8 mouse cellular contexts compared by ENCODE assay signal in the genomic region with DNA sequence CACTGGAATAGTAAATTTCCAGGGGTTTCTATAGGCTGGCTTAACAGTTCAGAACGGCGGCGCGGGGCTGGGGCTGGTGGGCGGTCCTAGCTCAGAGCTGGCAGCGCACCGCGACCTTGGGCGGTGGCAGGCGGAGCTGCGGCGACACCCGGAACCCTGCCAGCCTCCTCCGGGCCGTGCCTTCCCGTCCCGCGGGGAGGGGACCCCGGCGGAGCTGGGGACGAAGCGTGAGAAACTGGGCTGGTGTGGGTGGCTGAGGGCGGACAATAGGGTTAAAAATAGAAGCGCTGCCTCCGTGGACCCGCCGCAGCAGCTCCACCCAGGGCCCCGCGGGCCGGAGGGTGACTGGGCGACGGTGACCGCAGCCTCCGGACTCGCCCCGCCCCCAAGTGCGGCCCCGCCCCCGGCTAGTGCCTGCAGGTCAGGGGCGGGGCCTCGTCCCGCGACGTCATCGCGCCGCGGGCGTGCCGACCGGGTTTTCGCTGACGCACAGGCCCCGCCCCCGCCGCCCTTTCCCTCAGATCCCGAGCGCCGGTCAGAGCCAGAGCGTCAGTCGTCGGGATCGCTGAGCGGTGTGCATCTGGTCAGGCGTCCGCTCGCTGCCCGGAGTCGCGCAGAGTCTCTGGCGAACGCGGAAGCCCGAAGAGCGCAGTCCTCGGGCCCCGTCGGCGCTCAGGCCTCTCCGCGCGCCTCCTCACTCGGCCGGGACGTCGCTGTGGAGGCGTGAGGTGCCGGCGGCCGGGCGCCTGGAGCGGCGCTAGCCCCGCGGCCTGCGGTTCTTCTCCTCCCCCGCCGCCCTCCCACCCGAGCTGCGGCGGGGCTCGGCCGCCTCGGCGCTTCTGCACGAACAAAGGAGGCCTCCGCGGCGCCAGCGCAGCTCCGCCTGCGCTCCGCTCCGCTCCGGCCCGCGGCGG. TPM values are rescaled to one million over a fixed set of nuclear protein-coding genes. Genes with fewer than 3 reads are reported as not detected.
DNase-seq lines count a peak whose midpoint lies in the region; ATAC-seq and TF ChIP-seq lines count a peak whose summit lies in the region.

Gene Zfand5 (plus strand): TSS at position 538 of the 914 bp plus-strand sequence.

- peak; percentile 94 for ATAC-seq in forebrain, embryonic 16.5 days
- ATAC-seq in lung, embryonic 14.5 days (ENCODE audit: insufficient read depth): peak; percentile 95

- H3K4me1 ChIP-seq in ES-E14 (ENCODE audit: control insufficient read depth in 2 of 2, insufficient read depth in 2 of 2, low read length in 2 of 2, poor library complexity in 1 of 2): peaks cover 0 to 6% of the 10 kb centered on the region in 2 experiments; a peak in 1 of 4 replicates
- H3K4me1 ChIP-seq in forebrain, embryonic 16.5 days (replicated peaks; ENCODE audit: control insufficient read depth, insufficient read depth, low read length): peaks cover 13% of the 10 kb centered on the region
- H3K4me1 ChIP-seq in lung, embryonic 14.5 days (ENCODE audit: insufficient read depth): peaks cover 3% of the 10 kb centered on the region; the same call in 1 of the 2 replicates
- H3K4me1 ChIP-seq in olfactory bulb, adult 2 months (ENCODE audit: control insufficient read depth, insufficient read depth, low read length): no peaks in the 10 kb centered on the region
- H3K4me1 ChIP-seq in thymus, adult 2 months (replicated peaks; ENCODE audit: control insufficient read depth, insufficient read depth, low read length): no peaks in the 10 kb centered on the region

- H3K27ac ChIP-seq in ES-E14 (ENCODE audit: insufficient read depth, low read depth, low read length, poor library complexity, severe bottlenecking): peak within 1 kb of the TSS; percentile 83
- H3K27ac ChIP-seq in forebrain, embryonic 16.5 days (ENCODE audit: low read length): peak within 1 kb of the TSS; percentile 99
- H3K27ac ChIP-seq in layer of hippocampus, adult 2 months: peak within 1 kb of the TSS; percentile 100
- peak within 1 kb of the TSS; percentile 100 for H3K27ac ChIP-seq in lung, embryonic 14.5 days (ENCODE audit: low read depth)
- peak within 1 kb of the TSS; percentile 99 for H3K27ac ChIP-seq in olfactory bulb, adult 2 months (ENCODE audit: insufficient read depth, low read depth, low read length)
- peak within 1 kb of the TSS; percentile 81 for H3K27ac ChIP-seq in thymus, adult 2 months (ENCODE audit: control insufficient read depth, insufficient read depth, low read length)

- no peaks in the 10 kb centered on the region for H3K27me3 ChIP-seq in forebrain, embryonic 16.5 days (replicated peaks; ENCODE audit: control insufficient read depth, insufficient read depth, low read length)
- H3K27me3 ChIP-seq in lung, embryonic 14.5 days (ENCODE audit: insufficient read depth, low read length): no peaks in the 10 kb centered on the region
- no peaks in the 10 kb centered on the region for H3K27me3 ChIP-seq in thymus, adult 2 months (ENCODE audit: control insufficient read depth, insufficient read depth, low read length)

- H3K4me2 ChIP-seq in forebrain, embryonic 16.5 days (ENCODE audit: low read length): peak within 1 kb of the TSS; percentile 78
- peak within 1 kb of the TSS; percentile 55 for H3K4me2 ChIP-seq in lung, embryonic 14.5 days

- in situ Hi-C loops in ES-E14 (cut with MboI; ENCODE audit: low sequenced_read_pairs in 2 of 2, unreplicated experiment in 2 of 2): no loop called here

- H3K36me3 ChIP-seq in ES-E14 (ENCODE audit: control insufficient read depth, insufficient read depth, low read length, poor library complexity, severe bottlenecking): no peaks in the 10 kb centered on the region; the same call in 1 of the 2 replicates
- H3K36me3 ChIP-seq in forebrain, embryonic 16.5 days (ENCODE audit: control insufficient read depth, insufficient read depth): 0 out of 2 replicates have a peak, but pooled peaks cover 1% of the 10 kb centered on the region
- peaks cover 5% of the 10 kb centered on the region for H3K36me3 ChIP-seq in lung, embryonic 14.5 days (ENCODE audit: insufficient read depth)
- H3K36me3 ChIP-seq in thymus, adult 2 months (ENCODE audit: control insufficient read depth, insufficient read depth, low read length): peaks cover 7% of the 10 kb centered on the region

- intact Hi-C loops in heart, postnatal 36 days (cut with DNase I): loop anchor here (2.0 to 10.0 kb wide), 7 partner anchors 100 to 503 kb away; partner anchors contain the start of genes 1110059E24Rik, Abhd17b and Cemip2

- no peaks in the 10 kb centered on the region for H3K9me3 ChIP-seq in ES-E14 (ENCODE audit: control insufficient read depth, insufficient read depth, low read depth, low read length)
- no peaks in the 10 kb centered on the region for H3K9me3 ChIP-seq in forebrain, embryonic 16.5 days (ENCODE audit: control insufficient read depth, low read length)
- no peaks in the 10 kb centered on the region for H3K9me3 ChIP-seq in lung, embryonic 14.5 days (ENCODE audit: low read depth, low read length)

- peak within 1 kb of the TSS; percentile 86 for H3K9ac ChIP-seq in ES-E14 (ENCODE audit: insufficient read depth, low read depth, low read length, poor library complexity, severe bottlenecking)
- peak within 1 kb of the TSS; percentile 99 for H3K9ac ChIP-seq in forebrain, embryonic 16.5 days (replicated peaks; ENCODE audit: low read depth, low read length)
- peak within 1 kb of the TSS; percentile 99 for H3K9ac ChIP-seq in lung, embryonic 14.5 days

- peak; percentile 100 for TF ChIP-seq POLR2A in olfactory bulb, adult 2 months (IDR thresholded peaks at IDR 0.05; ENCODE audit: insufficient read depth, low read depth, low read length)
- TF ChIP-seq POLR2A in thymus, adult 2 months (IDR thresholded peaks at IDR 0.05; ENCODE audit: control insufficient read depth, extremely low read depth, insufficient read depth, low read length, poor library complexity): peak; percentile 93

- peak; percentile 83 for DNase-seq in ES-E14 (ENCODE audit: low read depth, low spot score)
- DNase-seq in cerebellum, adult 11-12 months: peak; percentile 99
- peak; percentile 99 for DNase-seq in heart, postnatal 36 days
- peak; percentile 96 to 99 for DNase-seq in layer of hippocampus, adult 2 months (ENCODE audit: low spot score in 2 of 2)
- peak; percentile 98 for DNase-seq in lung, embryonic 14.5 days
- peak; percentile 98 for DNase-seq in thymus, adult 2 months

- TF ChIP-seq CTCF in layer of hippocampus, adult 2 months (conservative IDR thresholded peaks at IDR 0.05): no peak; the same call in none of the 2 replicates
- no peak for TF ChIP-seq CTCF in lung, embryonic 14.5 days (IDR thresholded peaks at IDR 0.05; ENCODE audit: low read depth)
- TF ChIP-seq CTCF in olfactory bulb, adult 2 months (IDR thresholded peaks at IDR 0.05; ENCODE audit: insufficient read depth, low read depth, low read length): no peak
- TF ChIP-seq CTCF in thymus, adult 2 months (IDR thresholded peaks at IDR 0.05; ENCODE audit: borderline replicate concordance, control insufficient read depth, extremely low read depth, insufficient read depth, low read length, poor library complexity): 0 out of 2 replicates have a peak, but pooled peaks have one; percentile 10

- H3K4me3 ChIP-seq in ES-E14 (ENCODE audit: insufficient read depth in 1 of 2, low read depth in 1 of 2, low read length in 2 of 2, poor library complexity in 1 of 2, severe bottlenecking in 1 of 2): peak within 1 kb of the TSS; percentile 82 to 83
- H3K4me3 ChIP-seq in forebrain, embryonic 16.5 days (replicated peaks; ENCODE audit: low read length): peak within 1 kb of the TSS; percentile 96
- H3K4me3 ChIP-seq in layer of hippocampus, adult 2 months: peak within 1 kb of the TSS; percentile 78
- H3K4me3 ChIP-seq in lung, embryonic 14.5 days (ENCODE audit: low read depth, low read length): peak within 1 kb of the TSS; percentile 92
- H3K4me3 ChIP-seq in olfactory bulb, adult 2 months (ENCODE audit: insufficient read depth, low read depth, low read length): peak within 1 kb of the TSS; percentile 99
- peak within 1 kb of the TSS; percentile 60 for H3K4me3 ChIP-seq in thymus, adult 2 months (ENCODE audit: control insufficient read depth, insufficient read depth, low read length)

- WGBS in forebrain, embryonic 16.5 days: 0% methylated on average over 78 of the region's 118 CpGs
- under 1% methylated on average over 108 of the region's 118 CpGs for WGBS in lung, embryonic 14.5 days
- under 1% methylated on average over 117 of the region's 118 CpGs for WGBS in olfactory bulb, adult 2 months
- WGBS in thymus, adult 2 months: 1% methylated on average over 118 of the region's 118 CpGs

TF ChIP-seq in ES-E14, 5 proteins besides CTCF, POLR2A, EP300 and RAD21:
- TF ChIP-seq ZNF384 (IDR thresholded peaks at IDR 0.05; ENCODE audit: low read depth, low read length): no peak
- no peak for TF ChIP-seq ZC3H11A (IDR thresholded peaks at IDR 0.05; ENCODE audit: borderline replicate concordance, low read depth, low read length)
- TF ChIP-seq CHD2 (IDR thresholded peaks at IDR 0.05; ENCODE audit: low read depth, low read length): no peak
- no peak; the same call in 1 of the 2 replicates for TF ChIP-seq HCFC1 (IDR thresholded peaks at IDR 0.05; ENCODE audit: borderline replicate concordance, insufficient read depth, low read length)
- TF ChIP-seq MAFK (IDR thresholded peaks at IDR 0.05; ENCODE audit: insufficient read depth, low read depth, low read length): peak; percentile 41; the same call in 1 of the 2 replicates

RNA-seq across cellular contexts. Expression of gene Zfand5, which starts in this region (rescaled TPM):
- total RNA-seq in ES-E14 (2012; rRNA removed): 25.7 and 54.5 TPM in 2 replicates
- 134 and 162 TPM in 2 replicates for polyA plus RNA-seq in forebrain, embryonic 16.5 days (2015; fragmentation: Nextera tagmentation; extraction: Ambion mirVana)
- 100 to 1,000 TPM; 138 to 142 TPM for total RNA-seq in heart, postnatal 36 days (2021)
- total RNA-seq in layer of hippocampus, adult 2 months (2021): 100 to 1,000 TPM; 137 to 140 TPM
- 106 and 110 TPM in 2 replicates for polyA plus RNA-seq in lung, embryonic 14.5 days (2014; fragmentation: Nextera tagmentation; extraction: Ambion mirVana)
- polyA plus RNA-seq in olfactory bulb, adult 2 months (2012; ENCODE audit: insufficient read depth, insufficient read length, low replicate concordance, missing spikeins): 217 and 252 TPM in 2 replicates
- polyA plus RNA-seq in thymus, adult 2 months (2012; rRNA removed): 13.5 and 19.1 TPM in 2 replicates

Comparison
In these comparisons a context has a peak if more than half of its experiments do, and no peak if none do; other contexts are left out.
1. Peak in every context shown above with its lines: DNase-seq, ATAC-seq, H3K4me3 ChIP-seq and H3K27ac ChIP-seq.